Mouse (Mus musculus) adrenal gland, adult 8-10 months (tissue): ENCODE data around the gene Gns. TPM values are rescaled to one million over a fixed set of nuclear protein-coding genes. Genes with fewer than 3 reads are reported as not detected.
"Not testable (repeated sequence)": the region's sequence is repeated elsewhere in the genome, so short reads cannot be mapped to it uniquely, and the experiment has no call there.

Experiments
- DNase-seq: peaks from one replicate; pipeline ENCODE4 v3.0.0; 2022
- total RNA-seq, 4 experiments: library from RNA; stranded (reverse); gene quantifications; 2 replicates each; pipeline ENCODE4 v1.2.4; 2022

Gns gene
- 100 to 1,000 TPM; 181 to 274 (median 211) TPM for total RNA-seq

GRCm38 (mm10) chr10:121364801-121365564 lies at the start of gene Gns:
Gns (plus strand) TSS chr10:121365090.
- DNase-seq = peak; percentile 71

- no peak for DNase-seq
Observed at GRCm38 (mm10) chr10:121315321-121316283, 49.3 kb upstream of the Gns start.

- no peak for DNase-seq
Observed at GRCm38 (mm10) chr10:121316361-121316760, 48.5 kb upstream of the Gns start.

GRCm38 (mm10) chr10:121318397-121318950 lies 46.4 kb upstream of the Gns start:
- DNase-seq = no peak

GRCm38 (mm10) chr10:121323493-121323892 lies 41.4 kb upstream of the Gns start:
- DNase-seq = no peak

GRCm38 (mm10) chr10:121326167-121326566 lies 38.7 kb upstream of the Gns start:
- DNase-seq = no peak

- DNase-seq = no peak
Observed at GRCm38 (mm10) chr10:121329586-121329985, 35.3 kb upstream of the Gns start.

- peak; percentile 20 for DNase-seq
Observed at GRCm38 (mm10) chr10:121330940-121331339, 34.0 kb upstream of the Gns start.

GRCm38 (mm10) chr10:121334576-121334975 lies 30.3 kb upstream of the Gns start:
- peak; percentile 40 for DNase-seq

GRCm38 (mm10) chr10:121336536-121336935 lies 28.4 kb upstream of the Gns start:
- DNase-seq = not testable (repeated sequence)

- DNase-seq = no peak
Observed at GRCm38 (mm10) chr10:121340754-121341593, 23.9 kb upstream of the Gns start.

GRCm38 (mm10) chr10:121342260-121342659 lies 22.6 kb upstream of the Gns start:
- no peak for DNase-seq

- DNase-seq = no peak
Observed at GRCm38 (mm10) chr10:121343867-121344266, 21.0 kb upstream of the Gns start.

- DNase-seq = no peak
Observed at GRCm38 (mm10) chr10:121349244-121349643, 15.6 kb upstream of the Gns start.

GRCm38 (mm10) chr10:121350357-121351065 lies 14.4 kb upstream of the Gns start:
- peak; percentile 18 for DNase-seq

- peak; percentile 46 for DNase-seq
Observed at GRCm38 (mm10) chr10:121351066-121351581, 13.8 kb upstream of the Gns start, which contains the start of gene Tbc1d30. Tbc1d30 (minus strand) TSS chr10:121351278.

GRCm38 (mm10) chr10:121351692-121352290 lies 13.1 kb upstream of the Gns start:
- no peak for DNase-seq

GRCm38 (mm10) chr10:121360358-121360757 lies 4.5 kb upstream of the Gns start:
- DNase-seq = no peak

GRCm38 (mm10) chr10:121363201-121363600 lies 1.7 kb upstream of the Gns start:
- DNase-seq = no peak

- no peak for DNase-seq
Observed at GRCm38 (mm10) chr10:121364306-121364705, 584 bp upstream of the Gns start.
